ENCODE assay signal across 19 mouse cellular contexts in genomic region chr13:112967267-112967666, GRCm38 (mm10). TPM values are rescaled to one million over a fixed set of nuclear protein-coding genes. Genes with fewer than 3 reads are reported as not detected.
"Had no signal": no experiment of that assay in that cellular context is flagged by ENCODE, and none has a peak within 500 bp of the region (broad histone marks: within the 10 kb centered on the region; RNA-seq: fewer than 3 reads in every experiment).

No protein-coding gene starts in this region.

- H3K4me1 ChIP-seq: neural tube, embryonic 13.5 days; neural tube, embryonic 15.5 days; stomach, embryonic 15.5 days had no signal

- H3K4me3 ChIP-seq: neural tube, embryonic 13.5 days; neural tube, embryonic 15.5 days; stomach, embryonic 15.5 days had no signal

- H3K27ac ChIP-seq: neural tube, embryonic 13.5 days; neural tube, embryonic 15.5 days; stomach, embryonic 15.5 days; stomach, postnatal 0 days had no signal

- H3K9ac ChIP-seq: neural tube, embryonic 13.5 days; neural tube, embryonic 15.5 days; stomach, embryonic 15.5 days had no signal

- H3K4me2 ChIP-seq: neural tube, embryonic 13.5 days; neural tube, embryonic 15.5 days; stomach, embryonic 15.5 days had no signal

- H3K27me3 ChIP-seq: neural tube, embryonic 13.5 days; neural tube, embryonic 15.5 days; stomach, embryonic 15.5 days had no signal

- H3K9me3 ChIP-seq: neural tube, embryonic 13.5 days; neural tube, embryonic 15.5 days; stomach, embryonic 15.5 days had no signal

- DNase-seq: retina, postnatal 1 day; right cerebral cortex, adult 18-20 months; right cerebral cortex, postnatal 14 days; right cerebral cortex, postnatal 25 days; right cerebral cortex, postnatal 4 days; spleen, adult 18-20 months; thymus, adult 18-20 months; thymus, adult 2 months; thymus, postnatal 14 days; thymus, postnatal 25 days; thymus, postnatal 36 days; thymus, postnatal 4 days had no signal

RNA-seq across cellular contexts. Expression of gene Ccno, which starts 20.3 kb away (rescaled TPM):
- polyA plus RNA-seq: neural tube, embryonic 13.5 days had no signal

RNA-seq across cellular contexts. Expression of gene Mcidas, which starts 26.4 kb away (rescaled TPM):
- polyA plus RNA-seq: small intestine, adult 2 months; spleen, adult 2 months; testis, adult 2 months had no signal
